Mouse (Mus musculus): ENCODE results near the gene Shmt2.

The Shmt2 gene

DNA sequence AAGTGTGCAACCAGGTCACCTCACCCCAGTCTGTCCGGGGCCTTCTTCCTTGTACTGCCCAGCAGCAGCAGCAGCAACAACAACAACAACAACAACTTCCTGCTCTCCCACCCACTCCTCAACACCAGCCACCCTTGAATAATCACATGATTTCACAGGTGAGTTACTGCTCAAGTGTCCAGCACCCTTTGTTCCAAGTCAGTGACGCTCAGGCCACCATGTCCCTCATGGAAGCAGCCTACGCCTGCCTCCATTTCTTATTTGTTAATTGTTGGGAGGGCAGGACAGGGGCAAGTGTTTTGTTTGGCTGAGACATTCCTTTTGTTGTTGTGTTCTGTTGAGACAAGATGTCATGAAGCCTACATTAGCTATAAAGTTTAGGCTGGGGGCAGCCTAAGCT lies 45.7 kb downstream of the Shmt2 start:
- no peak for DNase-seq (ENCODE audit: low spot score)

- DNase-seq (ENCODE audit: low spot score) = no peak
These were observed 47.1 kb downstream of the Shmt2 start for GRCm38 (mm10) chr10:127475175-127475574.

GRCm38 (mm10) chr10:127472722-127473121 lies 49.5 kb downstream of the Shmt2 start:
- no peak for DNase-seq (ENCODE audit: low spot score)

DNA sequence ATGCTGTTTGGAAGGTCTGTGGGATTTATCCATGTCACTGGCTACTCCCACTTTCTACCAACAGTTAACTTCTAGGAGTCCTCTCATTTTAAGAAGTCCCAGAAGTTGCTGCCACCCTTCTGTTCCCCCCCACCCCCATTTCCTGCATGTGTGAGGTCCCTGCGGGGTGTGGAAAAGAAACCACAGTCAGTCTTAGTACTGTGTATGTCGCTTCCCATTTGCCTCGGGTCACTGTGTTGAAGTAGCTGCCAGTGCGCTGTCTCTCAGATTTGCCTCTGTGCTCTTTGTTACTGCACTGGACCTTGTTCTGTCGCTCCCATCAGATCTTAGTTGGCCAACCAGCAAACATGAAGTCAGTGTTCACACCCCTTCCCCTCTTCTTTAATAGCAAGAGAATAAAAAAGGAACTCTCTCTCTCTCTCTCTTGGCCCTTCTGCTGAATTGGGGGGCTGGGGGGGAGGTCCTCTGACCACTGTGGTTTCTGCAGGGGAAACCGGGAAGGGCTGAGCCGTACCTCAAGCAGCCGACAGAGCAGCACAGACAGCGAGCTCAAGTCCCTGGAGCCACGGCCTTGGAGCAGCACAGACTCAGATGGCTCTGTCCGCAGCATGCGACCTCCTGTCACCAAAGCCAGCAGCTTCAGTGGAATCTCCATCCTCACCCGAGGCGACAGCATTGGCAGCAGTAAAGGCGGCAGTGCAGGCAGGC lies 50.8 kb downstream of the Shmt2 start:
- DNase-seq (ENCODE audit: low spot score) = no peak
